Mouse (Mus musculus) cortical plate, adult 2 months (tissue): Measurements from ENCODE around the gene Ube2e2.

ENCODE experiments used
- CTCF ChIP-seq: fragments of 200-500 bp; IDR thresholded peaks from 2 replicates; pipeline ENCODE4 v1.5.1; 2011; ENCODE audit warnings: mild to moderate bottlenecking, control low read depth, low read length; ENCODE audit not compliant: insufficient read depth; ENCODE audit errors: extremely low read depth
- POLR2A ChIP-seq: fragments of 200-500 bp; IDR thresholded peaks from 2 replicates; pipeline ENCODE4 v1.6.1; 2011; ENCODE audit warnings: mild to moderate bottlenecking, low read length, control low read depth; ENCODE audit not compliant: insufficient read depth; ENCODE audit errors: extremely low read depth

- TF ChIP-seq CTCF (no peak), POLR2A (no peak)
These were observed 244.9 kb downstream of the Ube2e2 start for GRCm38 (mm10) chr14:18649123-18649675.
